Mouse (Mus musculus) ES-Bruce4 (cell line): Measurements from ENCODE around the gene Cd101.

Experiments used
- CTCF ChIP-seq: IDR thresholded peaks from one replicate; pipeline ENCODE4 v1.8.1; 2011; ENCODE audit warnings: low read depth, low read length
- EP300 ChIP-seq: IDR thresholded peaks from 2 replicates; pipeline ENCODE4 v1.6.1; 2011; ENCODE audit warnings: low read depth, low read length; ENCODE audit not compliant: insufficient read depth
- POLR2A ChIP-seq: IDR thresholded peaks from one replicate; pipeline ENCODE4 v1.8.1; 2011; ENCODE audit warnings: low read length; ENCODE audit not compliant: insufficient read depth

- no peak for TF ChIP-seq CTCF
- TF ChIP-seq POLR2A = no peak
- no peak for TF ChIP-seq EP300
Measured at GRCm38 (mm10) chr3:101034509-101034908, 5.2 kb upstream of the Cd101 start.
